Mouse (Mus musculus): ENCODE results near the gene Olfr201. TPM values are rescaled to one million over a fixed set of nuclear protein-coding genes. Genes with fewer than 3 reads are reported as not detected.
"Not testable (repeated sequence)": the region's sequence is repeated elsewhere in the genome, so short reads cannot be mapped to it uniquely, and the experiment has no call there.

The Olfr201 gene
- polyA plus RNA-seq (2017; shearing (Covaris generic)): not detected

GRCm38 (mm10) chr16:59272532-59272931, at the start of gene Olfr201:
TSS of gene Olfr201 (minus strand) at chr16:59272632.
- ATAC-seq: not testable (repeated sequence)

- no peak for ATAC-seq
Measured at GRCm38 (mm10) chr16:59318148-59318547, 45.7 kb upstream of the Olfr201 start, which contains the start of gene Olfr204. TSS of gene Olfr204 (minus strand) at chr16:59318248.

DNA sequence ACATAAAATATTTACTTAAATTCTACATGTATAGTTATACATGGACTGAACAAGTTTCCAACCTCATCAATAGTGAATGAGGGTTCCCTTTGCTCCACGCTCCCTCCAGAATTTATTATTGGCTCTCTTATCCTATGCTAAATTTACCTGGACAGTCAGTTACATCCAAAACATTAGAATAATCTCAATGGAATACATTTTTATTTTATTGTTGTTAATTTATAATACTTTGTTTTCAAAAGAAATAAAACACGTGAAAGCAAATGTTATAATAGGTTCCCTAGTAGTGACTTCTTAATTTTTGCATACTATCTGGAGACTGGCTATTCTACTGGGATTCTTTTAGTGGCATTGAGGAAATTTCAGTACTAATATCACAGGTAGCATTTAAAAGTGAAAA, 26.1 kb upstream of the Olfr201 start, which contains the start of gene Olfr203:
Olfr203 (plus strand) TSS at position 301 of the 400 bp plus-strand sequence.
- no peak for ATAC-seq

GRCm38 (mm10) chr16:59287576-59287975, 15.1 kb upstream of the Olfr201 start:
- not testable (repeated sequence) for ATAC-seq

- no peak for ATAC-seq
Measured at GRCm38 (mm10) chr16:59286693-59287092, 14.3 kb upstream of the Olfr201 start, which contains the start of gene Olfr202. TSS of gene Olfr202 (minus strand) at chr16:59286793.

- no peak for ATAC-seq
Measured at GRCm38 (mm10) chr16:59283476-59283875, 11.0 kb upstream of the Olfr201 start.

DNA sequence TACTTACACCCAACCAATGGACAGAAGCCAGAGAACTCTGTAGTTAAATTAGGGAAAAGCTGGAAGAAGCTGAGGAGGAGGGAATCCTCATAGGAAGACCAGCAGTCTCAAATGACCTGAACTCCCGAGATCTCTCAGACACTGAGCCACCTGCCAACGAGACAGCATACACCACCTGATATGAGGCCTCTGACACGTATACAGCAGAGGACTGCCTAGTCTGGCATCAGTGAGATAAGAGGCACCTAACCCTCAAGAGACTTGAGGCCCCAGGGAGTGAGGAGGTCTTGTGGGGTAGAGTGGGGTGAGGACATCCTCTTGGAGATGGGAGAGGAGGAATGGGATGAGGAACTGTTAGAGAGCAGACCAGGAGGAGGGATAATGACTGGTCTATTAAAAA, 8.1 kb upstream of the Olfr201 start:
- ATAC-seq: no peak

- not testable (repeated sequence) for ATAC-seq
Measured at GRCm38 (mm10) chr16:59269097-59269496, 3.3 kb downstream of the Olfr201 start.

DNA sequence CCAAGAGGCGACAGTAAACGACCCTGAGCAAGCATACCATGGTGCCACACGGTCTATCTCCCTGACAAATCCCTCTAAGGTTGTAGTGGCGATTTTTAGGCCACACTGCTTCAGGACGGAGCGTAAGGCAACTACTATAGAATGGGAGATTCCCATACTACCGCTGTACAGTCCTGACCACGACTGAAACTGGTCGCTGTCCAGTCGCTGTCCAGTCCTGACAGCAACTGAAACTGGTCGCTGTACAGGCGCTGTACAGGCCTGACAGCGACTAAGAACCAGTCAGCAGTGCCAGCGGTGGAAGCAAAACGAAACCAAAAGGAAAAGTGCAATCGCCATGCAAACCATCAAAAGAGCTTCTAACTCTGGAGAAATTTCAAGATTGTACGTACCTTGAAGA, 22.7 kb downstream of the Olfr201 start:
- ATAC-seq: no peak

GRCm38 (mm10) chr16:59219667-59220066, 52.8 kb downstream of the Olfr201 start, which contains the start of gene Olfr199:
TSS of gene Olfr199 (minus strand) at chr16:59219767.
- ATAC-seq: not testable (repeated sequence)

DNA sequence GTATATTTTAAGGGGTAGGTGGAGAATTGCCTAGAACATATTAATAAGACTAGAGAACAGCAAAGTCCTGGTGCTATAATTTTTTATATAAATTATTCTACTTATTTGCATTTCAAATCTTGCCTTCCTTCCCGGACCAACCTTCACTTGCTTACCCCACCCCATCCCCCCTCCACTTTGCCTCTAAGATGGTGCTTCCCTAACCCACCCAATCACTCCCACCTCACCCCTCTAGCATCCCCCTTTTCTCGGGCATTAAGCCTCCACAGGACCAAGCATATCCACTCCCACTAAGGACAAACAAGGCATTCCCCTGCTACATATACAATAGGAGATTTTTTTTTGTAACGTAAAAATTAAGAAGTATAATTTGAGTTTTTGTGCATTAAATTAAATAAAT, 54.6 kb downstream of the Olfr201 start:
- ATAC-seq: not testable (repeated sequence)

Other genes starting within 250 kb of the Olfr201 start
- not detected for gene Olfr186, start 242.3 kb downstream of the Olfr201 start, polyA plus RNA-seq (2017; shearing (Covaris generic))
- gene Olfr187, start 232.9 kb downstream of the Olfr201 start, polyA plus RNA-seq (2017; shearing (Covaris generic)): not detected
- not detected for gene Olfr190, start 194.6 kb downstream of the Olfr201 start, polyA plus RNA-seq (2017; shearing (Covaris generic))
- not detected for gene Olfr191, start 182.8 kb downstream of the Olfr201 start, polyA plus RNA-seq (2017; shearing (Covaris generic))
- gene Olfr193, start 160.8 kb downstream of the Olfr201 start, polyA plus RNA-seq (2017; shearing (Covaris generic)): under 1 TPM in 1 of 3 experiments, not detected in 2; 0.13 TPM
- gene Olfr194, start 151.6 kb downstream of the Olfr201 start, polyA plus RNA-seq (2017; shearing (Covaris generic)): not detected
- gene Olfr195, start 125.6 kb downstream of the Olfr201 start, polyA plus RNA-seq (2017; shearing (Covaris generic)): not detected
- gene Olfr196, start 102.2 kb downstream of the Olfr201 start, polyA plus RNA-seq (2017; shearing (Covaris generic)): under 1 TPM in 1 of 3 experiments, not detected in 2; 0.20 TPM
- under 1 TPM in 1 of 3 experiments, not detected in 2; 0.34 TPM for gene Olfr198, start 69.1 kb downstream of the Olfr201 start, polyA plus RNA-seq (2017; shearing (Covaris generic))
- not detected for gene Olfr199, start 52.9 kb downstream of the Olfr201 start, polyA plus RNA-seq (2017; shearing (Covaris generic))
- gene Olfr202, start 14.2 kb upstream of the Olfr201 start, polyA plus RNA-seq (2017; shearing (Covaris generic)): not detected
- not detected for gene Olfr203, start 26.2 kb upstream of the Olfr201 start, polyA plus RNA-seq (2017; shearing (Covaris generic))
- not detected for gene Olfr204, start 45.6 kb upstream of the Olfr201 start, polyA plus RNA-seq (2017; shearing (Covaris generic))
- gene Olfr205, start 58.5 kb upstream of the Olfr201 start, polyA plus RNA-seq (2017; shearing (Covaris generic)): not detected
- not detected for gene Olfr206, start 76.6 kb upstream of the Olfr201 start, polyA plus RNA-seq (2017; shearing (Covaris generic))
- not detected for gene Olfr209, start 91.4 kb upstream of the Olfr201 start, polyA plus RNA-seq (2017; shearing (Covaris generic))
- gene Gabrr3, start 134.7 kb upstream of the Olfr201 start, polyA plus RNA-seq (2017; shearing (Covaris generic)): not detected
- 100 to 1,000 TPM in 2 of 3 experiments, 10 to 100 TPM in 1; 93.1 to 105 (median 101) TPM for gene Riox2, start 199.1 kb upstream of the Olfr201 start, polyA plus RNA-seq (2017; shearing (Covaris generic))

Measured in inflammation-experienced regulatory T-cells, adult 6 months (primary cell).